Mouse (Mus musculus) G1E (cell line): Measurements from ENCODE around the gene Nmnat2.

Experiments
- CTCF ChIP-seq: IDR thresholded peaks from 2 replicates; pipeline ENCODE4 v1.5.1; 2012; ENCODE audit warnings: low read depth, low read length, inconsistent platforms, mixed read lengths
- GATA1 ChIP-seq: IDR thresholded peaks from 2 replicates; pipeline ENCODE4 v1.6.1; 2012; ENCODE audit warnings: borderline replicate concordance, low read length, inconsistent platforms, mixed read lengths
- POLR2AphosphoS5 ChIP-seq: IDR thresholded peaks from 2 replicates; pipeline ENCODE4 v1.6.1; 2012; ENCODE audit warnings: low read depth, low read length, inconsistent platforms; ENCODE audit not compliant: insufficient replicate concordance

DNA sequence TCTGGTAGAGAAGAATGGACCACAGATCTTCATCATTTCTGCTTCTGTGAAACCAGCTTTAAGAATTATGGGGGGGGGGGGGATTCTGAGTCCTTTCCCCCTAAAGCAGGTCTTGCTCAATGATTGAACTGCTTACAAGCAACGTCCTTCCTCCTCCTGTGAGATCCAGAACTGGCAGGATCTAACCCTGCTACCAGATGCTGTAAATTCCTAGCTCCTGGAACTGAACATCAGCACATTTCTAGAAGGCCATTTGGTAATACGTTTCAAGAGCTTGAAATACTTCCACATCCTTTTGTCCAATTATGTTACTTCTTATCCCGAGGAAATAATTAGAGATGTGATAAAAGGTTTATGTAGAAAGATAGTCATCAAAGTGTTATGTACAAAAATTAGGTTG is 155.0 kb downstream of the Nmnat2 start:
- TF ChIP-seq CTCF = no peak
- TF ChIP-seq GATA1 = no peak
- no peak for TF ChIP-seq POLR2AphosphoS5
